ENCODE assay signal across 12 mouse cellular contexts in the genomic region with DNA sequence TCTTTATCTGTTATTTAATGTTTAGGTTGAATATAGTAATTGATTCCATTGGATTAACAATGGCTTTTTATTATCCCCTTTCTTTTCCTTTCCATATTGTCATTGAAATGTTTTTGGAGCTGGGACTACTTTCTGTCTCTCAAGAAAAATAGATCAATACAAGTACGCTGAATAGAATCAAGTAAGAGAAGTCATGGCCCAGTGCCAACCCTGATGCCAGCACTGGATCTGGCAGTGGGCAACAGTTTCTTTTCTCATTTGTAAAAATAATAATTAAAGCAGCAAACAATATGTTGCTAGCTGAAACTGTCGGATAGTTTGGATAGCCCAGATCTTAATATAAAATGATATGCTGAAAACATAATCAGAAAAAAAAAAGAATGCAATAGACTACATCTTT.
"Had no signal": no experiment of that assay in that cellular context is flagged by ENCODE, and none has a peak within 500 bp of the region (broad histone marks: within the 10 kb centered on the region; RNA-seq: fewer than 3 reads in every experiment).

No protein-coding gene starts in this region.

- DNase-seq: retina, postnatal 1 day; right cerebral cortex, adult 18-20 months; right cerebral cortex, postnatal 14 days; right cerebral cortex, postnatal 25 days; right cerebral cortex, postnatal 4 days; spleen, adult 18-20 months; thymus, adult 18-20 months; thymus, adult 2 months; thymus, postnatal 14 days; thymus, postnatal 25 days; thymus, postnatal 36 days; thymus, postnatal 4 days had no signal
